Mouse (Mus musculus) large intestine, adult 2 months (tissue): ENCODE data around the gene Abca1. TPM values are rescaled to one million over a fixed set of nuclear protein-coding genes. Genes with fewer than 3 reads are reported as not detected.

Source experiments
- DNase-seq: peaks from one replicate; pipeline ENCODE4 v3.0.0-alpha.2; 2012; ENCODE audit warnings: low read depth, low spot score
- WGBS: fragments of 180-500 bp; shearing (Covaris S2); methylation state at CpG from one replicate; pipeline ENCODE4 v1.1.7; 2018; 5-methylcytosine and 5-hydroxymethylcytosine counted together
- polyA plus RNA-seq: library from polyadenylated mRNA; depleted of rRNA; stranded (reverse); fragments of >200 nt; gene quantifications from 2 replicates; pipeline ENCODE4 v1.2.3, GENCODE M21; 2012

Gene Abca1
- polyA plus RNA-seq, 1 experiment: 1.5 TPM

DNA sequence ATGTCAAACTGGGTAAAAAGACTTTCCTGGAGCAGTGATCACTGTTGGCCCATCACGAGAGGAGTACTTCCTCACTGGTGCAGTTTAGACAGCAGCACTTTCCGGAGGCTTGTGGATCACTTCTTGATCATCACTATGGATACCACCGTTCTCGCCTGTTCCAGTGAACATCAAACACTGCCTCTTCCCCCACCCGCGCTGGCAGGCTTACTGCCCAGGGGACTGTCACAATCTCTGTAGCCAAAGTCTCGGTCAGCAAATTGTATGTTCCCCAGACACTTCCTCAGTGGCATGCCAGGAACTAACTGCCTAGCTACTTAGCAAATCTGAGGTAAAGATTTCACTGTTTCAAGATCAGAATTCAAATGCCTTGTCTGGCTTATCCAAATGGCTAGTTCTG lies 32.9 kb downstream of the Abca1 start:
- WGBS: 95% methylated on average over 7 of the region's 7 CpGs
- no peak for DNase-seq

DNA sequence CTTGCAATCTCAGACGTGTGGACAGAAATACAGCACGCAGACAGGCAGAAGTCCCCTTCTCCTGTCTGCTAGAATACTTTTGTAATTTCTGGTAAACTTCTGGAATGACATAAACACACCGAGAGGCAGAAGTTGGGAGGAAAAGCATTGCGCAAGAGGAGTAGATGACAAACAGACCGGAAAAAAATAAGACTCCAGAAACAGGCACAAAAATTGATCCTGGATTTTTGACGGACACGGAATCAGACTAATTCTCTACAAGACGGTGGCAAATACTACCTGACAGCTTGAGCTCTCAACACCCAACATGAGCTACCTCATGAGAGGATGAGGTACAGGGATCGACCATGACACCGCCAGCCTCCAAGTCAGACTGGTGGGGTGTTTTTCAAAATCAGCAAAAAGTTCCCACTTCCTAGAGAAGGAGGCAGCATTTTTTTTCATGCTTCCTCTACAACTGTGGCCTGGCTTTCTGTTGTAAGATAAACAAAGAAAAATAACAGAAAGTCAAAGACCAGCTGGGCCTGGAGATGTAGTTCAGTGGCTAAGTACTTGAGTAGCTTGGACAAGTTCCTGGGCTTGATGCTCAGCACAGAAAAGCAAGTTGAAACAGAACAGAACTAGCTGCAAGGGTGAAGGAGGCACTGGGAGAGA lies 34.7 kb downstream of the Abca1 start:
- no peak for DNase-seq
- 79% methylated on average over 10 of the region's 10 CpGs for WGBS

DNA sequence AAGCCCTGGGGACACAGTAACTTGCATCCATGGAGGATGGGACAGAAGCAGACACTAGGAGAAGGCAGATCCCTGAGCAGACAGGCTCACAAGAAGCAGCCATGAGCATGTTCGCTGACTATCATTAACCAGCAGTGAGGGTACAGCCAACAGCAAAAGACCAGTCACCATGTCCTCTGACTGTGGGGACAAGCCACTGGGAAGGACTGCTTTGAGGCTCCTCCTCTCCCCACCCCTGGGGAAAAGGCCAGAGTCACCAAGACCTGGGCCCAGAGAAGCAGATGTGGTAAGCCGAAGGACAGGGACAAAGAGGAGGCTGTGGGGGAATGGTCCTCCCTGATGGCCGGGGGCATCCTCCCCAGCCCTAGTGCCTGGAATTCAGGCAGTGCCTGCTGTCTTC lies 37.4 kb downstream of the Abca1 start:
- 91% methylated on average over 3 of the region's 3 CpGs for WGBS

DNA sequence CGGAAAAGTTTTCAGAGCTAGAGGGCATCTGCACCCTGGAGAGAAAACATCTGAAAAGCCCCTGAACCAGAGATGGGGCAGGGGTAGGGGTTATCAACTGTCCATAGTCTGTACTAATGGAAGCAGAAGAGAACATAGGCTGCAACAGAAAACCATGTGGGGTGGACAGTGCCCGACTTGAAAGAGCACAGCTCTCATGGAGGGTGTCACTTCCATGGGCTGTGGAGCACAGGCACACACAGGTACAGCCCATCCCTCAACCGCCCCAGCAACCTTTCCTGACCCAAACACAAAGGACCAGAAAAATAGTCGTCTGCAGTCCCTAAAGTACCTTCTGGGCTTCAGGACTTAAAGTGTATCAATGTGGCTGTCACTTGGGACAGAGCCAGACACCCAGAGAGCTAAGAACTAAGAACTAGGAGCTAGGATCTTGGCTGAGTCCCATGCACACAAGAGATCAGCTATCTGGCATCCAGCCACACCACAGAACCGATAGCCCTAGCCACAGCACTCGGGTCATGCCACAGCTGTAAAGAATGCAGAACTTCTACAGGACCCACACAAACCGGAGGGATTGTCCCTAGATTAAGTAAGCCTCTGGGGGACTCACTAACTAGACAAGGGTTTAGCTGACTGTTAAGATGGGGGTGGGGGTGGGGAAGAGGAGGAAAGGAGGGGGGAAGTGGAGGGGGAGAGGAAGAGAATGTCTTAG lies 38.0 kb downstream of the Abca1 start:
- 58% methylated on average over 7 of the region's 7 CpGs for WGBS
- DNase-seq: no peak

More for the DNA sequence above, 37.4 kb downstream of the Abca1 start:
- no peak for DNase-seq

DNA sequence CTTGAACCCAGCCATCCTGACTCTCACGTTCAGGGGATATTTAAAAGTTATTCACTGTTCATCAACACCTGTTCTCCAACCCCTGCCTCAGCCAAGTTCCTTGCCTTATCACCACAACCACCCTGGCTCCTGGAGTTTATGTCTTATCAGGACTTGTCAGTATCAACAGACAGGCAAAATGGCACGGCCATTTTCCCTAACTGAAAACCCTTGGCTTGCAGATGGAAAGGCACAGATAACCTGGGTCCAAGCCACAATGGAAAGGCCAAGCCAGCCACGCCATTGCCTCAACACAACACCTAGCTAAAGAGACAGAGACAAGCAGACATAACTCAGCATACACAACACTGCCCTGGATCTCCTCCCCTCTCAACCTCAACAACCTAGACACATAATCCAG lies 38.6 kb downstream of the Abca1 start:
- DNase-seq: no peak
- 89% methylated on average over 3 of the region's 3 CpGs for WGBS

DNA sequence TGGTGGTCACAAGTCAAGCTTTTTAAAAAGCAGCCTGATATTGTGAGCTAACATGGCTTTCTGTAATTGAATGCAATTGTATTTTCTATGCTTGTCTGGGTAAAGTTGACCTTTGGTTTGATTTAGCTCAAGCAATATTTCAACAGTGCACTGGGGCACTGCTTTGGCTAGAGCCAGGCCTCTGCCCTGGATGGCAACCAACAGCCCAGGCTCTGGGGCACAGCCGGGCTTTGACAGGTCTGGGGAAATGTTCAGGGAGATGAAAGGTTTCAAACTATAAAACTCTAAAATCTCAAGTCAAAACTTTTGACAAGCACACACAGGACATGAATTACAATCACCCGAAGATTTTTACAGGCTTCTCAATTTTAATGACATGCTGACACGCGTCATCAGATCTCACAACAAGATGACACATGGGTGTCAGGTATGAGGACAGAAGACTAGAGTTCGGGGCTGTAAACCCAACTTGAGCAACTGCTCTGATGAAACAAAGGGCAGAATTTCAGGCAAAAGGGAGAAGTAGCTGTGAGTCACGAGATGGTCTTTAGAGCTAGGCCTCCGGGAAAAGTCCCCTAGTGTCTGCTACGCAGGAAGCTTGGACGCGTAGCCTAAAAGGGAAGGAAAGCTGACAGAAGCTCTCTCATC lies 39.5 kb downstream of the Abca1 start:
- 79% methylated on average over 10 of the region's 10 CpGs for WGBS
- no peak for DNase-seq

DNA sequence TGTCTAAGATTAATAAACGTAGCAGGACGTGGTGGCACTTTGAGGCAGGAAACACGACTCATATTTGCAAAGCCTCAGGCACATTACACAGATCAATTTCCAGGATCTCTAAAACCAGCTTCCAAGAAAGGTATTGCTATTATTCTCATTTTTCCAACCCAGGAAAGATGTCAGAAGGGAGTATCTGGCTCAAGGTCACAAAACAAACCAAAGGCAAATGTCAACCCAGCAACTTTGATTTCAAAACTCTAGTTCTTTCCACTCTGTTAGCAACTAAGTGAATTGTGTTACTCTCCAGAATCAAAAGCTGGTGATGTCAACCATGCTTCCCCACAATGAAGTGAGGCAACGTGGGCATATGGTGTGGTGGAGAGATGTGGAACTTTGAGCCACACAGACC lies 41.1 kb downstream of the Abca1 start:
- 62% methylated on average over 4 of the region's 4 CpGs for WGBS
- DNase-seq: no peak

DNA sequence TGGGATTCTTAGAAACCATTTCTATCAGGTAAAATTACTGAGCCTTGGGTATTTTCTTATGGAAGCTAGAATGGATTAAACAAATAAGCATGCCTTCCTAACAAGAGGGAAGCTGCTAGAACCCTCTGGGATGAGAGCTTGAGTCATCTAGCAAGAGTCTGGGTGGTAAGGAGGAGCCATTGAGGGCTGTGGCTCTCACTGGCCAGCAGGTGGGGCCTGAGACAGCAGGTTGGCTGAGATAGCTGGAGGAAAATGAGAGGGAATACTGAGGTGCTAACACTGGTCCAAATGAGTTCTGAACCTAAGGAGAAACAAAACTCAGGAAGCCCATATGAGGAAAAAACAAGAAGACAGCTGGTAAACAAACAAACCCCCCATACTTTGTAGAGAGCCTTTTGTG lies 42.1 kb downstream of the Abca1 start:
- no peak for DNase-seq

DNA sequence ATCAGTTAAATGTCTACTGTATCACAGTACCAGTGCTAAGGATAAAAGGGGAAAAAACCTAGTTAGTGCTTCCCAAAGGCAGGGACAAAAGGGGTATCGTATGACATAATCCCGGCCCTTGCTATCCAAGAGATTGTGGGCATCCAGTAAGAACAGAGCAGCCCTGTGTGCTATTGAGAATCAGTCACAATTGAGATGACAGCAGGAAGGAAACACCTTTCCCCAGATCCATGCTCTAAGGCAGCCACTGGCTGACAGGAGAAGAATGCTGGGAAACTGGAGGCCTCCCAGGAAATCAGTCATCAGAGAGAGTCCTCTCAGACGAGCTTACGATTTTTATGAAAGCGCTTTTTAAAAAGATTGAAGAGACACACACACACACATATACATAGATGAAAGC lies 42.6 kb downstream of the Abca1 start:
- WGBS: 79% methylated on average over 5 of the region's 5 CpGs
- no peak for DNase-seq

DNA sequence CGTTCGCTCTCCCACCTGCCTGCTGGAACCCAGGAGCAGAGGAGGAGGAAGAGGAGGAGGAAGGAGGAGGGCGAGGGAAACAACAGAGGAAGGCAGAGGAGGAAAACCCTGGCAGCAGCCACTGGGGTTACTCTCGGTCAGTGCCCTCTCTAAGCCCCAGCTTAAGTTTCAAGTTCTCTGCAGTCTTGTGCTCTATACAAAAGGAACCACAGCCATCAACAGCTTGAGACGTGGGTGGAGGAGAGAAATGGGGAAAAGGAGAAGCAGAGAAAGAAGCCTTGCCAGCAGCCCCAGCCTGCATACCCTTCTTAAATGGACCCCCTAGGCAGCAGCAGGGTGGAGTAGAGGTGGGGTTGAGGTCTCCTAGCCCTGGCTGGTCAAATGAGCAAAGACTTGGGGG lies 43.8 kb downstream of the Abca1 start:
- DNase-seq: no peak
- 44% methylated on average over 3 of the region's 5 CpGs for WGBS

DNA sequence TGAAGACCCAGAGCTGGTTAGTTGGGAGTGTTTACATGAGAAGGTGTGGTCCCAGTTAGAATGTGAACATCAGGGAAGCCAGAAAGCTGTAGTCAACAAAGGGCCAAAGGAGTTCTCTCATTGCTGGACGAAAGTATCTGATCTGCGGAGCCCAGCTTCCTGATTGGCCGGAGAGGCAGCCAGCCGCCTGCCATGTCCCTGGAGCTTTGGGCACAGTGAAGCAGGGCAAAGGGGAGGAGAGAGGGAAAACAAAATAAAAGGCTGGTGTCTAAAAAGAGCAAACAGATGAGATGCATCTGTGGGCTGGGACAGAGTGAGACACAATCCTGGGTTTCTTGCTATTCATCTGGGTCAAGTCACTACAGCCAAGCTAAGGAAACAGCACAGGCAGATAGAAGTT lies 44.3 kb downstream of the Abca1 start:
- WGBS: 53% methylated on average over 4 of the region's 4 CpGs
- no peak for DNase-seq

DNA sequence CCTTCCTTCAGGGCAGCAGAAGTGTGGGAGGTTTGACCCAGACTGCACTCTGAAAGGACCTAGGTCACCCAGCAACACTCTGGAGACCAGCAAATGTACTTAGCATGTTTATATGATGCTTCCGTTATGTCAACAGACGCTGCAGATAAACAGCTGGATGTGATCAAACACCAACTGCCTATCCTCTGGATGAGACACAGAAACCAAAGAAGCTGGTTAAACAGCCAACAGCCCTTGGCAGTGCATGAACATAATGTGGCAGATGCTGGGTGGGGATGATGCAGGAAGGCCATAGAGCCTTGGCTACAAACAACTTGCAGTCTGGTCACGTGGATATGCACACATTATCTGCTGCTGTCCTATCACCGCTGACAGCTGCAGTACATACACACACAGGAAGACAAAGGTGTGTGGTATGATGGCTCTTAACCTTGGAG lies 47.8 kb downstream of the Abca1 start:
- WGBS: 66% methylated on average over 4 of the region's 4 CpGs
- DNase-seq: no peak

DNA sequence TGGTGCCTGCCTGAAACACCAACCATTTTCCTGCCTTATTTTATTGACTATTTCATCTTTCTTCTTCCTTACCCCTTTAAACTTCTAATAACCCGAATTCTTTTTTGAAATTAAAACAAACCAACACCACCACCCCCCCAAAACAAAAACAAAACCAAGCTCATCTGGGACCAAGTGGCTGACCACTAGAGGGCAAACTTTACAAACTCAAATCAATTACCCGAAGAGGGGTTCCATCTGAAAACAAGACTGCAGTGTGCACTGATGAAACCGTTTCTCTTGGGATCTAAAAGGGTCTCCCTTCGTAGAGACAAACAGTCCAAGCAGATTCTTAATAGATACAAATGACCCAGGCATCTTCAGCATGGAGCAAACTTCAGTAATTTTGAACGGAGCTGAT lies 49.3 kb downstream of the Abca1 start:
- WGBS: 24% methylated on average over 5 of the region's 5 CpGs

DNA sequence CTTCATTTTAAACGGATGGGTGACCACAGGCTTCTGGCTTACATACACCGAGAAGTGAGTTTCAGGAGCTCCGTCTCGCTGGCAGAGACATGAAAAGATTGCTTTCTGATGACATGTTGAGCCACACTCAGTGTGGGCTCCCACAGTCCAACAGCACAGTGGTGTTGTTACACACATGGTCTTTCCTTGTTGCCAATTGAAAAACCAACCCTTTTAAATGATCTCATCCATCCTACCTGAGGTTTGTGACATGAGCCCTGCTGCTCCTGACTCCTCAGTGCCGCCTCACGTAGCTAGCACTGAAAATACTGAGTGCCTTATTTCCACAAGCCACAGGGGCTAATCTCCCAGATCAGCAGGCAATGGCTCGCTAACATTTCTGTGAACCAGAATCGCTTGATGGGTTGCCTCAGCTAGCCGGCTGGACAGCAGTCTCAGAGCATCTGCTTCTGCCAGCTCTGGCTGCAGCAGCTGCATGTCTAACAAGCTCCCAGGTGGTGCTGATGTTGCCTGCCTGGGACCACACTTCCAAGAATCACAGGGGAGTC lies 50.2 kb downstream of the Abca1 start:
- 86% methylated on average over 9 of the region's 9 CpGs for WGBS

More for the DNA sequence above, 49.3 kb downstream of the Abca1 start:
- DNase-seq: no peak

DNA sequence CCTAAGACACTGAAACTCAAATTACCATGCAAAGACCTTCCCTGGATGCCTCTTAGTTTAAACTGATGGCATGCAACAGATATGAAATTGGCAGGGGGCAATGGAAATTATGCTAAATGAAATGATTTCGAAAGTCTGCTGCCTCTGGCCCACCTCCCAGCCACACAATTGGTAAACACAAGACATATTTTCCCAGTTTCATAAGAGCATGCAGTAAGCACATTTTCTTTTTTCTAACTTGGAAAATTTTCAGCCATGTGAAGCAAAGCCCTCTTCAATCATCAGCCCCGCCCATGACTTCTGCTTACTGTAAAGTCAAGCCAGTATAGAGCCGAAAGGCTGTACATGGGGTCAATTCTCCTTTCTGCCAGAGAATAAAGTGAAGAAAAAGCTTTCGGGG lies 51.5 kb downstream of the Abca1 start:
- no peak for DNase-seq
- 63% methylated on average over 4 of the region's 4 CpGs for WGBS

More for the DNA sequence above, 50.2 kb downstream of the Abca1 start:
- no peak for DNase-seq

DNA sequence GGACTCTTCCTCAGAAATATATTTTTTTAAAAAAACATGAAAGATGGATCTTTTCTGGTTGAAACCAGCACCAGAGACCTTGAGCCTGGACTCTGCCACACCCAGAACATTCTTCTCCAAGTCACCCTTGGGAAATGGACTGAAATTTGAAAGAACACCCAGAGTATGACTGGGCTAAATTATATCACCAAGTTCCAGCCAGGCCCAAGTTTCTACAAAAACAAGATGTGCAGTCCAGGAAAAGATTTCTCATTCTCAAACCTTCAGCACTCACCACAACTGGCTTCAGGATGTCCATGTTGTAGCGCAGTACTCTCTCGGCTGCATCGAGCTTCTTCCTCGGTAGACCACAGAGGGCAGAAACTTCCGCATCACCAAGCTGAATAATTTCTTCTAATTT lies 53.0 kb downstream of the Abca1 start:
- WGBS: 88% methylated on average over 5 of the region's 5 CpGs
- DNase-seq: no peak

DNA sequence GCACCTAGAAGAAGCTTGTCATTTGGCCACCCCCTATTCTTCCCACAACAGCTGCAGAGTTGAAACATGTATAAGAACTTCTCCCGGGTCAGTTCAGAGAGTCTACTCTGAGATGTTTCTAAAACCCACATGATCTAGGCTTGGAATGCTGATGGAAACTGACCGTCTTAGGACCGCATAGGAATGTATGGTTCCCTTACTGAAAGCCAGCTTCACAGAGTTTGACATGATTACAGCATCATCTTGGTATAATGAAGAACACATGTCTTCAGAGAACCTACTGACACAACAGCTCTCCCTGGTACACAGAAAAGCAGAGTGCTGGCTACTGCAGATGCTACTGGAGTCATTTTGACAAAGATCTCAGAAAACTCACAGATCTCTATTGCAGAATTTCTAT lies 53.6 kb downstream of the Abca1 start:
- no peak for DNase-seq
- 84% methylated on average over 3 of the region's 3 CpGs for whole genome bisulfite sequencing

DNA sequence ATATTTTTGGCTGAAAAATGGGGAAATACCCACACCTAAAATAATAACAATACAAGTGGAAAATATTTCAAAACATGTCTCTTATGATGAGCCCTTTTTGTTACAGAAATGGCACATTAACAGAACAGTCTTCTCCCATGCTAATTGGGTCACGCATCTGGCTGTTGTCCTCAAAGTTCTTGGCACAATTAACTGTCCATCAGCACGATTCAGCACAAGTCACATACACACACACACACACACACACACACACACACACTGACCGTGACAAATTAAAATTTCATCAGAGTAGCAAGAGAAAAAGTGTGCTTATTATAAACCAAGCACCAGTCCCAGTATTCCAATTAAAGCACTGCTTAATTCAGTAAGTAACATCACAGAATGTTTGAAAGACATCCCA lies 55.1 kb downstream of the Abca1 start:
- DNase-seq: no peak
- WGBS: 84% methylated on average over 3 of the region's 3 CpGs

DNA sequence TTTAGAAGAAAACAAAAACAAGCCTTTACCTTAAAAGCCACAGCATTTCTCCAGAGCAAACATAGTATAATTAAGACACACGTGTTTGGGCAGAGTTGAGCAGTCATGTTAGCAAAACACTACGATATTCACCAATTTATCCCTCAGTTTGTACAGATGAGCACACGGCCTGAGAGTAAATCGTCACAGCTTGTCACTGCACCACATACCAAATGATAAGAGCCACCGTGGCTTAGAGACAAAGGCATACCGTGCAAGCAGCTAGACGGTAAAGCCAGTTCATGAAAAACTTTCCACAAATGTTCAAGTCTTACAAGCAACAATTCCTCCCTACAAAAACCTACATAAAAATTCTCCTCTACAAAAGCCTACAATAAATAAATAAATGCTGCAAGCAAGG lies 57.2 kb downstream of the Abca1 start:
- WGBS: 80% methylated on average over 7 of the region's 7 CpGs
- DNase-seq: no peak

DNA sequence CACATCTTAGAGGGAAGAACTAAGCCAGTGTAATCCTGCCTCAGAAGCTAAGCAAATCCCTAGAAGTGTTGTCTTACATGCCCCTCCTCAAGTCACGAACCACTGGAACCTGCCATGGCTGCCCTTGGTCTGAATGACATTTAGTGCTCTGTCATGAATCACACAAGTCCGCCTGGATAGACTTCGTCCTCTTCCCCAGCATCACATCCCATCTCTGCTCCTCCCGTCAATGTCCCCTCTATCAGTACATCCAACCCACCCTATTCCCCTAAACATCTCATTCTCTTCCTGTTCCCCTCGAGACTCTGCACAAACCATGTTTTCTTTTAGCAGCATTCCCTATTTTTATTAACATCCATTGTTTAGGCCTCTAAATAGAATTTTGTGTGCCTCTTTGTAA lies 58.4 kb downstream of the Abca1 start:
- no peak for DNase-seq
- 88% methylated on average over 5 of the region's 5 CpGs for WGBS

DNA sequence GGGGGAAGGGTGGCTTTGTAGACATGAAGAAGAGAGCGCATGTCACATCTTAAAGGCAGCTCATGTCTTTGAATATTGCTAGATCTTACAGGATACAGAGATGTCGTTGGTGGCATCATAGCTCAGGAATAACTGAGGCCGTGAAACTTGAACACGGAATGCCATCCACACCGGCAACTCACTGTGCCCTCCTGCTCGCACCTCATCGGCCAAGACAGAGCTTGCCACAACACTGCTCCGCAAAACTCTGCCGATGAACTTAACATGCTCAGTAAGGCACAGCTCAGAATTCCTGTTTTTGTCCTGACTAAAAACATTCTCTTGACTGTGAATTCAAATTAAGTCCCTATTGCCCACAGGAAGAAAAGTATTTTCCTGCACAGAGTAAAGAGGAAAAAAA lies 59.2 kb downstream of the Abca1 start:
- DNase-seq: no peak
- WGBS: 88% methylated on average over 9 of the region's 9 CpGs
